Mouse (Mus musculus): ENCODE measurements at regions not wholly inside any gene's neighbourhood (a gene's known extent, or its start where the extent isn't known, plus 50 kb on each side); places are given as distances from the start of the nearest gene placed in this dataset.

- no peak for DNase-seq
Measured at GRCm38 (mm10) chr4:98282275-98282674, 100.8 kb downstream of the Tm2d1 start.

- DNase-seq: no peak
Measured at GRCm38 (mm10) chr4:98258336-98258735, 124.8 kb downstream of the Tm2d1 start.

- DNase-seq: peak; percentile 8 to 14
Measured at GRCm38 (mm10) chr4:98257711-98258110, 125.4 kb downstream of the Tm2d1 start.

- DNase-seq: peak; percentile 12 to 14
Measured at GRCm38 (mm10) chr4:98254856-98255853, 128.0 kb downstream of the Tm2d1 start.

- peak; percentile 12 to 25 for DNase-seq
Measured at GRCm38 (mm10) chr4:98243941-98244929, 138.9 kb downstream of the Tm2d1 start.

- DNase-seq: peak; percentile 20
Measured at GRCm38 (mm10) chr4:98243502-98243901, 139.6 kb downstream of the Tm2d1 start.

GRCm38 (mm10) chr4:98241921-98242320, 141.2 kb downstream of the Tm2d1 start:
- DNase-seq: no peak

- no peak for DNase-seq
Measured at GRCm38 (mm10) chr4:98240289-98240688, 142.8 kb downstream of the Tm2d1 start.

- no peak for DNase-seq
Measured at GRCm38 (mm10) chr4:98238075-98238474, 145.0 kb downstream of the Tm2d1 start.

- no peak for DNase-seq
Measured at GRCm38 (mm10) chr4:98237475-98237874, 145.6 kb downstream of the Tm2d1 start.

GRCm38 (mm10) chr4:98236006-98236783, 146.9 kb downstream of the Tm2d1 start:
- no peak for DNase-seq

GRCm38 (mm10) chr4:98228193-98228592, 154.9 kb downstream of the Tm2d1 start:
- no peak for DNase-seq

- no peak for DNase-seq
Measured at GRCm38 (mm10) chr4:98224366-98224765, 158.7 kb downstream of the Tm2d1 start.

GRCm38 (mm10) chr4:98223429-98223828, 159.7 kb downstream of the Tm2d1 start:
- DNase-seq: no peak

- no peak for DNase-seq
Measured at GRCm38 (mm10) chr4:98221566-98221965, 161.5 kb downstream of the Tm2d1 start.

GRCm38 (mm10) chr4:98215218-98215617, 167.9 kb downstream of the Tm2d1 start:
- no peak for DNase-seq

- no peak for DNase-seq
Measured at GRCm38 (mm10) chr4:98207446-98207845, 175.7 kb downstream of the Tm2d1 start.

GRCm38 (mm10) chr4:98206245-98206970, 176.7 kb downstream of the Tm2d1 start:
- DNase-seq: no peak

GRCm38 (mm10) chr4:98203129-98203528, 180.0 kb downstream of the Tm2d1 start:
- no peak for DNase-seq

- no peak for DNase-seq
Measured at GRCm38 (mm10) chr4:98202232-98202631, 180.9 kb downstream of the Tm2d1 start.

- DNase-seq: no peak
Measured at GRCm38 (mm10) chr4:98201102-98201501, 182.0 kb downstream of the Tm2d1 start.

Measured in layer of hippocampus, postnatal 36 days (tissue).